Mouse (Mus musculus) telencephalon, adult 2 months (tissue): ENCODE data around the gene Aqr.

Source experiments
- DNase-seq: peaks from one replicate; pipeline ENCODE4 v3.0.0-alpha.2; 2011; ENCODE audit warnings: low read depth, low spot score

Aqr gene

GRCm38 (mm10) chr2:114136755-114137154 is 50.1 kb downstream of the Aqr start:
- no peak for DNase-seq

GRCm38 (mm10) chr2:114135777-114136176 is 51.0 kb downstream of the Aqr start:
- DNase-seq = no peak

GRCm38 (mm10) chr2:114133355-114133754 is 53.5 kb downstream of the Aqr start:
- no peak for DNase-seq

- no peak for DNase-seq
Measured at GRCm38 (mm10) chr2:114130657-114131056, 56.2 kb downstream of the Aqr start.

GRCm38 (mm10) chr2:114123304-114123703 is 63.5 kb downstream of the Aqr start:
- DNase-seq = no peak

- DNase-seq = no peak
Measured at GRCm38 (mm10) chr2:114119451-114119850, 67.4 kb downstream of the Aqr start.

- DNase-seq = no peak
Measured at GRCm38 (mm10) chr2:114117665-114118064, 69.2 kb downstream of the Aqr start.

GRCm38 (mm10) chr2:114117235-114117634 is 69.6 kb downstream of the Aqr start:
- no peak for DNase-seq

GRCm38 (mm10) chr2:114115563-114115962 is 71.3 kb downstream of the Aqr start:
- no peak for DNase-seq

GRCm38 (mm10) chr2:114107288-114108278 is 79.2 kb downstream of the Aqr start:
- DNase-seq = no peak

GRCm38 (mm10) chr2:114106383-114106782 is 80.4 kb downstream of the Aqr start:
- no peak for DNase-seq

- no peak for DNase-seq
Measured at GRCm38 (mm10) chr2:114102471-114102870, 84.4 kb downstream of the Aqr start.

- no peak for DNase-seq
Measured at GRCm38 (mm10) chr2:114100834-114101233, 86.0 kb downstream of the Aqr start.

- DNase-seq = no peak
Measured at GRCm38 (mm10) chr2:114099816-114100215, 87.0 kb downstream of the Aqr start.

GRCm38 (mm10) chr2:114099109-114099508 is 87.7 kb downstream of the Aqr start:
- DNase-seq = no peak

- no peak for DNase-seq
Measured at GRCm38 (mm10) chr2:114097627-114098026, 89.2 kb downstream of the Aqr start.

GRCm38 (mm10) chr2:114096570-114096969 is 90.3 kb downstream of the Aqr start:
- no peak for DNase-seq

- peak; percentile 67 for DNase-seq
Measured at GRCm38 (mm10) chr2:114095348-114095747, 91.5 kb downstream of the Aqr start.

GRCm38 (mm10) chr2:114094696-114095095 is 92.1 kb downstream of the Aqr start:
- peak; percentile 18 for DNase-seq

GRCm38 (mm10) chr2:114093577-114093976 is 93.2 kb downstream of the Aqr start:
- DNase-seq = no peak

GRCm38 (mm10) chr2:114089862-114090261 is 97.0 kb downstream of the Aqr start:
- no peak for DNase-seq

- DNase-seq = no peak
Measured at GRCm38 (mm10) chr2:114087271-114087670, 99.6 kb downstream of the Aqr start.

- DNase-seq = no peak
Measured at GRCm38 (mm10) chr2:114071876-114072275, 114.9 kb downstream of the Aqr start.
